Mouse (Mus musculus): Measurements from ENCODE around the gene Mapk14.

Mapk14 gene

DNA sequence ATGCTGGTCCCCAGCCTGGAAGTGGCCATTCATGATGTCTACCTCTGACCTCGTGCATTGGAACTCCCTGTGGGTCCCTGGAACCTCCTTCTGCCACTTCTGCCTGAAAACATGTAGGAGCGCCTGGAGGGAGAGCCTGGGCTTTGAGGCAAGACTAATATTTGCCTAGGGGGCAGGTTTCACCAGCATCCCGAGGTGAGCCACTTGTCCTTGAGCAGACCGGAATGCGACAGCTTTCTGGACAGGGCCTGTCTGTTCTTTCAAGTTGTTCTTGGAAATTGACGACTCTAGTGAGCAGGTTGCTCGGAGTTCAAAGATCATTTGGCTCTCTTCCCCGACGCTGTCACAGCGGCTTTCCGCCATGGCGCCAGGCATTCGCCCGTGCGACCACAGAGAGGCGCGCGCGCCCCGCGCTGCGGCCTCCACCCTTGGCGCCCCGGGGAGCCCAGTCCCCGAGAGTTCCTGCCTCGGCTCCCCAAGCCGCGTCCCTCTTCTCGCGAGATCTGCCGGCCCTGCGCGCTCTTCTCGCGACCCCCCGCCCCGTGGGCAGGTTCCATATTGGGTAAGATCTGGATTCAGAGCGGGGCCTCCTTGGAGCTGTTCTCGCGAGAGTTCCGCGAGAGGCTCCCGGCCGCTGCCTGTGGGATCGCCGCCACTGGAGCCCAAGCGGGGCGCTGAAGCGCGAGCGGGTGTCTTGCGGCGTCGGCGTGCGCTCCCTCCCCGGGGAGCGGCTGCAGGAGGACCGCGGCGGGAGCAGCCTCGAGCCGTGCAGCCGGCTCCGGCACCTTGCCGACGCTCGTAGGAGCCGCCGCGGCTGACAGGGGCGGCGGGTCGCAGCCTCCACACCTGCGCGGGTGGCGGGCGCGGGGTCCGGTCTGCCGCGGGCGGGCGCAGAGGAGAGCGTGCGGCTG is at the start of gene Mapk14:
Mapk14 (plus strand) TSS at position 554 of the 911 bp plus-strand sequence.
- peak; percentile 100 for DNase-seq (ENCODE audit: inconsistent age in 2 of 2, low spot score in 1 of 2)

DNA sequence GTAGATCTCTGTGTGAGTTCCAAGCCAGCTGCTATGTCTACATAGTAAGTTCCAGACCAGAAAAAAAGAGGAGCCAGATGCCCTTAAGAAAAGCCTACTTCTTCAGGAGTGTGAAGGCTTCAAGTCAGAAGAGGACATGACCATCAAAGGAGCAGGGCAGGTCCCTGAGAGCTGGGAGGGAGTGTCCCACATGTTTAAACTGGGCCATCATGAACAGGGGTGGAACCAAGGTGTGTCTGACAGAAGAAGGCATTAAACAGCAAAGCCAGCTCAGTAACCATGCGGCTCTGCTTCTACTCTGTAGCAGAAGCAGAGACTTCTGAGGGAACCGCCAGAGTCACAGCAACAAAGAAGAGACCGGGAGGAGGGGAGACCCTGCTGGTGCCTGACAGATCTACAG is 47.4 kb upstream of the Mapk14 start:
- no peak for DNase-seq (ENCODE audit: inconsistent age in 2 of 2, low spot score in 1 of 2)

DNA sequence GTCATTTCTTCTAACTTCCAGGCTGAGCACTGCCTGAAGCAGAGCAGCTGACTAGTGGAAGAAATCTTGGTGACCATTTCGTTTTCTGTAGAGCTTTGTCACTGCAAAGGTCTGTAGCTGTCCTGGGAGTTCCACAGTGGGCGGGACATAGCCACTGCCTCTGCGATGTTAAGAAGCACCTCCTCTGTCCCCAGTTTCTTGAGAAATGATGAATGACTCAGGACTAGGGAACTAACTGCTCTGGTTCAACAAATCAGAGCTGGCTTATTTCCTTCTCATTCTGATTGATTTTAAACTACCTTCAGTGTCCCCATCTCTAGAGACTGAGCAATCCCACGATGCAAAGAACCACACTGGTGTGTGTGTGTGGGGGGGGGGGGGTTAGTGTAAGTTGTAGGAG is 47.0 kb upstream of the Mapk14 start:
- no peak for DNase-seq (ENCODE audit: inconsistent age in 2 of 2, low spot score in 1 of 2)

DNA sequence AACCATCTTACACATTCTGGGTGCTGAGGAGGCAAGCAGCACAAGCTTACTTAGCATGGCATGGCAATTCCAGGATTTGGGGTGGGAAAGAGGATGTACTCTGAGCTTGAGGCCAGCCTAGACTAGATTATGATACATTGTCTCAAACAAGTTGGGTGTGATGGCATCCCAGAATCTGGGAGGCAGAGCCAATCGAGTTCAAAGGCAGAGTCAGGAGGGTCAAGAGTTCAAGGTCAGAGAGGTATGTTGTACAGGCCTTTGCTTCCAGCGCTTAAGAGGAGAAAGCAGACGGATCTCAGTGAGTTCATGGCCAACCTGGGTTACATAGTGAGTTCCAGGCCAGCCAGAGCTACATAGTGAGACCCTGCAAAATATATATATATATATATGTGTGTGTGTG is 44.9 kb upstream of the Mapk14 start:
- DNase-seq (ENCODE audit: inconsistent age in 2 of 2, low spot score in 1 of 2), result no peak

DNA sequence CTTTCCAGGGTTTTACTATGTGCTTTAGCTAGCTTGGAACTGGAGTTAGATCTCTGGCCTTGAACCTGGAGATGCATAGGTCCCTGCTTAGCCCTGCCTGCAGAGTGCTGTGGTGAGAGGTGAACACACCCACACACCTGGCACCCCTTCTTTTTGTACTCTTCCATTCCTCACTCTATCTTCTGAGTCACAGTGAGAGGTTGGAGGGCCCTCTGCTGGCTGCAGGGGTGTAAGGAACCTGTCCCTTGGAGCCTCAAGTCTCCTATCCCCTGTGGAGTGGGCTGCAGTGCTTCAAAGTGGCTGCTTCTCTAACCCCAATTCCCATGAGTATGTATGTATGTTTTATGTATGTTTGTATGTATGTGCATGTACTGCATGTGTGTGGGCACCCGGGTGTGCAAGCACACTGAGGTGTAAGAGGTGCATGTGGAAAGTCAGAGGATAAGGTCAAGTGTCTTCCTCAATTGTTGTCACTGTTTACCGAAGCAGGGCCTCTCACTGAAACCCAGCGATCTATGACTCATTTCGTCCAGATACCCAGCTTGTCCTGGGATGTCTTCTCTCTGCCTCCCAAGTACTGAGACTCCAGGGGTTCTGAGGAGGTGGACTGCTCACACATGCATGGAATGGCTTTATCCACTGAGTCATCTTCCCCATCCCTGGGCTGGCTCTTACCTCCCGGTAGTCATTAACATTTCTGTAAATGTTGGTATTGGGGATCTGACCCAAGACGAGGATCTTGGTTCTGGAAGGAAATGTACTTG is 42.3 kb upstream of the Mapk14 start:
- DNase-seq (ENCODE audit: inconsistent age in 2 of 2, low spot score in 1 of 2), result peak; percentile 24 to 66

DNA sequence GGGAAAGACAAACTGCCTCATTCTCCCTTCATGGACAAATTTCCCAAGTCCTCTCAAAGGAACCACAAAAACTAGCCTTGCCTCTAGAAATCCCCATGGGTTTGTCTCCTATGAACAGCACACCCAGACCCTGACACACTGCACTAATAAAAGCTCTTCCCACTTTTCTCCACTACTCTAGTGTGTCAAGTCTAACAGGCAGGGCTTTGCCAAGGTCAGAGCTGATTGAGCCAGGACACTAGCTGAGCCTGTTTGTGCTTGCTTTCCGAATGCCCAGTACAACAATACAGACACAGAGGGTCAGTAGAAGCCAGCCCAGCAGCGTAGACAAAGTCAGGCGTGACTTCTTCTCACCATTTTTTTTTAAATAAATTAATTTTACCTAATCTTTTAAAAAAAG is 40.9 kb upstream of the Mapk14 start:
- DNase-seq (ENCODE audit: inconsistent age in 2 of 2, low spot score in 1 of 2), result peak in 1 of 2 experiments; percentile 27

DNA sequence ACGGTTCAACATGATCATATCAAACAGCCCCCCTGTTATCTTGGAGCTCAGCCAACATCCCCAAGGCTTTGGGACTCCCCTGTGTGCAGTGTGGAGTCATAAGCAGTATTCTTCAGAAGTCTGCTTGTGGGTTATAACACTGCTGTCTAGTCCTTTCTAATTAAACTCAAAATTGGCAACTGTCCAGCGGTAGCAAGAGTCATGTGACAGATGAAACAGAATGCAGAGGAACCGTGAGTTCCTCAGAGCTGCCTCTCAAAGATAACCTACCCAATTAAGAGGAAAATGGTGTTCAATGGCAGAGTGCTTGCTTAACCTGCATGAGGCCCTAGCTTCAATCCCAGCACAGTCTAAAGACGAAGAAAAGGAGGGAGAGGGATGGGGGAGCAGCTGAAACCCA is 33.2 kb upstream of the Mapk14 start:
- peak in 1 of 2 experiments; percentile 23 for DNase-seq (ENCODE audit: inconsistent age in 2 of 2, low spot score in 1 of 2)

DNA sequence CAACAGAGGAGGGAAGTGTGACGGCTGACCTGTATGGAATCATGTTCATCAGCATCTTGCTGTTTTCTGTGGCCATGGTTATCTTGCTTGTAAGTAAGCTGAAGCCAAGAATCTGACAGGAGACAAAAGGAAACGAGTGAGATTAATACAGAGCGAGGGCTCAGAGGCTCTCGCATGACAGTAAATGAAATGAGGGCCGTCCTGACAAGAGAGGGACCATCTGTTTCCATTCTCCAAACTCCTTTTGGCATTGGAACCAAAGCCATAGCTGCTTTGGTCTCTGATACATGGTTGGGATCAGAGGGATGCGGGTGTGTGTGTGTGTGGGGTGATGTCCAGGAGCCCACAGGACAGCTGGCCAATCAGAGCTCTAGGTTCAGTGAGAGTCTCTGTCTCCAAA is 31.6 kb upstream of the Mapk14 start:
- no peak for DNase-seq (ENCODE audit: inconsistent age in 2 of 2, low spot score in 1 of 2)

DNA sequence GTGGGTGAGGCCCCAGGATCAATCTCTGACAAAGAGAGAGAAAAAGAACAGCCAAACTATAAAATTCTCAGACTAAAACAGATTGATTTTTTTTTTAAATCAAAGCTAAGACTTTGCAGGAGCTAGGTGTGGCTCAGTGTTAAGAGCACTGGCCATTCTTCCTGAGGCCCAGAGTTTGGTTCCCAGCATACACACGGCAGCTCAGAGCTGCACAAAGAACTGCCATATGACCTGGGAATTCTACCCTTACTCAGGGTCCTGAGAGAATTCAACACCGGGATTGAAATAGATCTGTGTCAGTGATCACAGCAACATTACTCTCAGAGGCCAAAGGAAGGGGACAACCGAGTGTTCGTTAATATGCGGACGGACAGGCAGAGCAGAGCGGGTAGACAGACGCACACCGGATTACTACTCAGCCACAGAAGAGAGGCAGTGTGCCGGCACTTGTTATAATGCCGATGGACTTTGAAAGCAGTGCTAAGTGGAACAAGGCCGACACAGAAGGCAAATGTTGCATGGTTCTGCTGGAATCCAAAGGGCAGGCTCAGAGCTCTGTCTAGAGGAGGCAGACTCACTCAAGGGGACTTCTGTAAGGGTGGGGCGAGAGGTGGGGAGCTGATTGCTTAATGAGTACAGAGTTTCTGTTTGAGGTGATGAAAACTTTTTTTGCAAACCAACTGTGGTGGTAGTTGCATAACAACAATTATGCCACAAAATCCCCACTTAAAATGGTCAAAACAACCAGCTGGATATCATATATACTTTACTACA is 8.6 kb upstream of the Mapk14 start:
- no peak for DNase-seq (ENCODE audit: inconsistent age in 2 of 2, low spot score in 1 of 2)

DNA sequence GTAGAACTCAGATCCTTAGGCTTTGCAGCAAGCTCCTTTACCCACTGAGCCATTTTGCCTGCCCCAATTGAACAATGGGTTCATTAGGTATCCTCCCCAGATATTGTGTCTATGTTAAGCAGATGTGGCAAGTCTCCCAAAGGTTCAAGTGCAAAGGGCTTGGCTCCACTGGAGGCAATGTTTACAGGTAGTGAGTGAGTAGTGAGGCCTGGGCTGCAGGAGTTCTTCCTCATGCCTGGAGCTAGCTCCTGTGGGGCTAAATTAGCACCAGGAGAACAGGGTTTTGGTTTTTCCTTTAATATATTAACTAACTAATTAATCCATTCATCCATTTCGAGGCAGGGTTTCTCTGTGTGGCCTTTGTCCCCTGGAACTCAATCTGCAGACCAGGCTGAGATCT is 7.5 kb upstream of the Mapk14 start:
- no peak for DNase-seq (ENCODE audit: inconsistent age in 2 of 2, low spot score in 1 of 2)

DNA sequence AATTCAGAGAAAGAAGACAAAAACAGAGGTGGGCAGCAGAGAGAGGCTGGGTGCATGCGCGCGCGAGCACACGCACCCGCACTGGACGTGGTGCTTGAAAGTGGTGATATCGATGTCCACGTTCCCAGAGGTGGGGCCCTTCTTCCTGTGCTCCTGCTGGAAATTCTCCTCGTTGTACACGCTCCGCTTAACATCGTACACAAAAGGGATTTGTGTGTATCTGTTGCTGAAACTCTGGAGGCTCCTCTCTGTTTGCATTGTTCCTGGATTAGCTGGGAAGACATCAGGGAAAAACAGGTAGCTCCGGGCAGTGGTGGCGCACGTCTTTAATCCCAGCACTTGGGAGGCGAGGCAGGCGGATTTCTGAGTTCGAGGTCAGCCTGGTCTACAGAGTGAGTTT is 6.5 kb upstream of the Mapk14 start:
- DNase-seq (ENCODE audit: inconsistent age in 2 of 2, low spot score in 1 of 2), result no peak

DNA sequence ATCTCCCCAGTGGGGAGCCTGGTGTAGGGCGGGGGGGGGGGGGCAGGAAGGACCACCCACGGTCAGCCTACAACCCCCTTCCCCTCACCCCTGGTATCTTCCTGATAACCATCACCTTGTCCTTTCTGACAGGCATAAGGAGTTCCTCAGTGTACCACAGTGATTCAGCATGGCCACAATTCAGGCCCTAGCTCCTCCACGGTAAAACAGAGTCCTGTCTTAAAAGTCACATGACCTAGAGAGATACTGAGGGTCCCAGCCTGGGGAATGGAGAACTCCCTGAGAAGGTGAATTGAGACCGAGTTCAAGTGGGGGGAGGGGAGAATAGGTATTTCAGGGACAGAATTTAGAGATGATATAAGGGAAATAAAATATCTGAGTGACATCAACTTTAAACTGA is 3.8 kb upstream of the Mapk14 start:
- no peak for DNase-seq (ENCODE audit: inconsistent age in 2 of 2, low spot score in 1 of 2)

DNA sequence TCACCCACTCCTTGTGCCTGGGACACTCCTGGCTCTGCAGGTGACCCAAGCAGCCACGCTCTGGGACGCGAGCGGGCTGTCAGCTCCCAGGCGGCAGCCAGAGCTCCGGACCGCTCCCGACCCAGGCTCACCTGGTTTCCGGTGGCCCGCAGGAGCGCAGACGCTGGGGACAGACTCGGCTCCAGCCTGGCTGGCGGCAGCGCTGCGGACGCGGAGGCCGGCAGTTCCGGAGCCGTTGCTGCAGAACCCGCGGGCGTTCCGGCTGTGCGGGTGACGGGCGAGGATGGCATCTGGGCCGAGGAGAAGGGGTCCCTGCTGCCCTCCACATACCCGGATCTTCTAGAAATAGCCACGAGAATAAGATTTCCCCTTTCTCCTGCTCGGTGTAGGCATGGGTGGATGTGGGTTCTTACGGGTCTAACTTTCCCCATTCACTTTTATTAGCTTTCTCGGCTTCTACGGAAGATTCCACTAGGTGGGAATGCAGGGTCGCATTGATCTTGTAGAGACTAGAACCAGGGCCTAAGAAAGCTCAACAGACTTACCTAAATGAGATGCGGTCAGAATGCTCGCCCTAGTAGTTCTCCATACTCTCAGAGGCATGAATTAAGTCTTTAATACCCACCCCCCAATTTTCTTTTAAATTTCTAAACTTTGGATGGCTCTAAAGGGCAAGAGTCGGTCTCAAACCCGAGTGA is 1.4 kb upstream of the Mapk14 start, which contains the start of gene Slc26a8:
Slc26a8 (minus strand) TSS at position 648 of the 698 bp plus-strand sequence.
- DNase-seq (ENCODE audit: inconsistent age in 2 of 2, low spot score in 1 of 2), result peak; percentile 43 to 68

DNA sequence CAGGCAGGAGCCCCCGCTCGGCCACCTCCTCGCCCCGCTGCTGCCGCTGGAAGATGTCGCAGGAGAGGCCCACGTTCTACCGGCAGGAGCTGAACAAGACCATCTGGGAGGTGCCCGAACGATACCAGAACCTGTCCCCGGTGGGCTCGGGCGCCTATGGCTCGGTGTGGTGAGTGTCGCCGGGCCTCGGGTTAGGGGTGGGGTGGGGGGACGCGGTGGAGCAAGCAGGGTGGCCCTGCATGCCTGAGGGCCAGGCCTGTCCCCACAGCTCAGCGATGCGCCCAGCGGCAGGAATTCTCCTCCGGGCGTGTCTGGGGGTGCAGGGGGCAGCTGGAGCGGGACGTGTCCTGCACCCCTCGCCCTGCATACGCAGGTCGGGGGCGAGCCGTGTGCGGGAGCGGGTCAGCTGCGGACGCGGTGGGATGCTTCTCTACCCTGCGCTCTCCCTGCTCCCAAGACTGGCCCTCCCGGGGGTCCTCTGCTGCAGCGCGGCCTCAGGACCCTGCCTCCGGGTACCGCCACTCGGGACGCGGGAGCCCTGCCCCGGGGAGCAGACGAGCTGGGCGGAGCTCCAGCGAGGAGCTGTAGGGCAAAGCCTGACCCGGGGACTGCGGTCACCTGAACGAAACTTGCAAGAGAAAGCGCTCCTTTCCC is 685 bp downstream of the Mapk14 start:
- DNase-seq (ENCODE audit: inconsistent age in 2 of 2, low spot score in 1 of 2), result peak; percentile 77 to 90

DNA sequence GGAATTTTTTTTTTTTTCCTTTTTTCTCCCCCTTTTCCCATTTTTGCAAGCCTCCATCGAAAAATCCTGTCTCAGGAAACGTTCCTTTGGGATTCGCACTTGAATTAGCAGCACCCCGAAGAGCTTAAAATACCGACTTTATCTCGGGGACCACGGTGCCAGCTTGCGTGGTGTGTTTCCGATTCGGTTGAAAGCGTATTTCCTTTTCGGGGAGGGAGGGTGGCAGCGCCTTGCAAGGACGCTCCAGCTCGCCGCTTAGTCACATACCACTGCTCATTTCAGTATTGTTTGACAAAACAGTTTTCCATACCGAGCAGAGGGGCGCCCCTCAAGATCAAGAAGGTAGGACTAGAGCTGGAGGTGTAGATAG is 1.2 kb downstream of the Mapk14 start:
- DNase-seq (ENCODE audit: inconsistent age in 2 of 2, low spot score in 1 of 2), result peak; percentile 75 to 92

DNA sequence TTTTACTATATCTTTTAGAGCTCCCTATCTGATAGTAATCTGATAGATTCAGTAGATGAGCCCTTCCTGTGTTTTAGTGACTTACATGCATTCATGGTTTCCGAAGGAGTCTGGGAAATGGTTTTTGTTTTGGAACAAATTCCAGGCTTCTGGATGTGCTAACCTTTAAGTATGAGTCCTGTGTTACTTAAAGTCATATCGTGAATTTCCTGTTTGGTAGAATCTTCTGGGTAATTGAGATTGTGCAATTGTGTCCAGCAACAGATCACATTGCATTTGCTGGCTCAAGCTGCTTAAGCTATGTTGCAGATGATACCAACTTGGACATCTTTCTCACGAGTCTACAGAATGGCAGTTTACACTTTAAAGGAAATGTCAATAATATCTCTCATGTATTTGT is 2.0 kb downstream of the Mapk14 start:
- peak in 1 of 2 experiments; percentile 73 for DNase-seq (ENCODE audit: inconsistent age in 2 of 2, low spot score in 1 of 2)

DNA sequence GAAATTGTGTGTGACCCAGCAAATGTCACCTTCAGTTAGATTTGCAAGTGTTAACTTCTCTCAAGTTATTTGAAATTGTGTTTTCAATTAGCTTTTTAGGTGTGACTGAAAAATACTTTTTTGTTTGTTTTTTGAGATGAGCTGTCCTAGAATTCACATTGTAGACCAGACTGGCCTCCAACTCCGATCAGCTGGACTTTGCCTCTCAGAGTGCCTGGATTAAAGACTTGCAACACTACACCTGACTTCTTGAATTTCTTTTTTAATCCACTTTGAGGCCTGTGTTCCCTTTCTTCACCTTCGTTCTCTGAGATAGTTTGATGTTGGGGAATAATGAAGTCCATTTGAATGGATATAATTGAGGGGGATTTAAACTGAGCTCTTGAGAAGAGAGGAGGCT is 2.9 kb downstream of the Mapk14 start:
- DNase-seq (ENCODE audit: inconsistent age in 2 of 2, low spot score in 1 of 2), result no peak

DNA sequence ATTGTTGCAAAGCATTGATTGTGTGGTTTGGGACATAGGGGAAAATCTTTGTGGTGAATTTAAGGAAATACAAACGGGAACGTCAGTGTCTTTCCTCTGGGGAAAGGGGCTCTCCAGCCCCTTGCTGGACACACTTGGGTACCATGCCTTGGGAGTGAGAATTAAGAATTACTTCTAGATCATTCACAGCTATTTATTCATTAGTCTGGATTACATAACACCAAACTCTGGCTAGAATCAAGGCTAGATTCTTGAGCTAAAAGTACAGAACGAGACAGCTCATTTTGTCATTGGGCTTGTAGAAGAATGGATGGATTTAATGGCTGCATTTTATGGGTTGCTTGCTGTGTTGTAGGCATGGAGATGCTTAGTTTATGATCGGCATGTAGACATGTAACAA is 3.7 kb downstream of the Mapk14 start:
- DNase-seq (ENCODE audit: inconsistent age in 2 of 2, low spot score in 1 of 2), result peak in 1 of 2 experiments; percentile 58

DNA sequence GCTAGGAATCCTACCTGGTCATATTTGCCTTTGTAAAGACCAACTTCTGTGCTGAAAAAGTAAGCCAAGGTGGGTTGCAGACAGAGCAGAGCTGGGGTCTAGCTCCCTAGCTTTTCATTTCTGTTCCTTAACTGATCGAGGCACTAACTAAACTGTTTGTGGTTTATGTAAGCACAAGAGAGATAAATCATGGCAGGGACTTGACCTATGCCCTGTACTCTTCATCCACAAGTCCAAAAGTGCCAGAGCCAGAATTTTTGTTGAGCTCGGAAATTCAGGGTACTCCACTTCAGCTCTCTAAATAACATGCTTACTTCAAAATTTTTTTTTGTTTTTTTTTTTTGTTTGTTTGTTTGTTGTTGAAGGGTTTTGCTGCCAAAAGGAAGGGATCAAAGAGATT is 5.5 kb downstream of the Mapk14 start:
- DNase-seq (ENCODE audit: inconsistent age in 2 of 2, low spot score in 1 of 2), result peak in 1 of 2 experiments; percentile 70

Data from adrenal gland, adult (tissue).